Mouse (Mus musculus) heart, adult 2 months (tissue): Measurements from ENCODE around the gene Trmt10c.

Experiments used
- CTCF ChIP-seq: fragments of 200-600 bp; IDR thresholded peaks from 2 replicates; pipeline ENCODE4 v1.8.1; 2022; ENCODE audit warnings: antibody characterized with exemption, mild to moderate bottlenecking, moderate library complexity
- EP300 ChIP-seq: fragments of 200-500 bp; IDR thresholded peaks from 2 replicates; pipeline ENCODE4 v1.6.1; 2011; ENCODE audit warnings: low read depth, low read length, control low read depth; ENCODE audit not compliant: insufficient read depth
- POLR2A ChIP-seq: fragments of 200-500 bp; IDR thresholded peaks from 2 replicates; pipeline ENCODE4 v1.6.1; 2011; ENCODE audit warnings: mild to moderate bottlenecking, low read depth, low read length, control low read depth; ENCODE audit not compliant: insufficient read depth

GRCm38 (mm10) chr16:56079419-56079818 lies 41.8 kb upstream of the Trmt10c start:
- TF ChIP-seq CTCF (no peak), POLR2A (no peak), EP300 (no peak)
